Mouse (Mus musculus) megakaryocyte progenitor cell, adult 5-6 weeks (primary cell): ENCODE results near the gene Sppl3. TPM values are rescaled to one million over a fixed set of nuclear protein-coding genes. Genes with fewer than 3 reads are reported as not detected.

Source experiments
- ATAC-seq: replicated peaks from 2 replicates; pipeline ENCODE4 v1.8.0; 2016; ENCODE audit warnings: mild to moderate bottlenecking, moderate TSS enrichment, inconsistent platforms; ENCODE audit not compliant: poor library complexity
- total RNA-seq, 2 experiments: library from RNA; stranded (forward) in 1 of 2; stranded (reverse) in 1 of 2; fragments of 157-497, 149-512 nt in 1 of 2; fragments of 200-1000 nt in 1 of 2; gene quantifications; 2 replicates each; pipeline versions ENCODE4 v1.2.3 to v1.2.4; 2015 to 2017

The Sppl3 gene
- total RNA-seq, 2 experiments from 2014 or later: 28.6 to 40.2 TPM

- no peak for ATAC-seq
These were observed 21.7 kb downstream of the Sppl3 start for GRCm38 (mm10) chr5:115032620-115033019.

DNA sequence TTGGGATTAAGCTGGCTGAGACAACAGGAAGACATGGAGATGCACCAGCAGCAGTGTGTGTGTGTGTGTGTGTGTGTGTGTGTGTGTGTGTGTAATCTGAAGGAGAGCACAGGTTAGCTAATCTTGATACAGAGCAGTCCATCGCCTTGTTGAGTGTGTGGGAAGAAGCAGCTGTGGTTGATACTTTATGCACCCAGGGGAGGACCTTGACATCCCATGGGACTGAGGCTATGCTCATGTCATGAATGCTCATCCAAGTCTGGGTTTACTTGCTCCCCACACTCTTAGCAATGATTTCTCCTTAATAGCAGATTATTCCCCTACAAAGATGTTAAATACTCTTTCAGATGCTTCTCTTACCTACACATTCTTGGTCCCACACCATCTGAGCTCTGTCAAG is 24.3 kb downstream of the Sppl3 start:
- ATAC-seq: no peak

GRCm38 (mm10) chr5:115037099-115037498 is 26.2 kb downstream of the Sppl3 start:
- peak; percentile 71 for ATAC-seq

GRCm38 (mm10) chr5:115040756-115041155 is 29.8 kb downstream of the Sppl3 start:
- ATAC-seq: no peak

GRCm38 (mm10) chr5:115043626-115044025 is 32.7 kb downstream of the Sppl3 start:
- ATAC-seq: no peak

DNA sequence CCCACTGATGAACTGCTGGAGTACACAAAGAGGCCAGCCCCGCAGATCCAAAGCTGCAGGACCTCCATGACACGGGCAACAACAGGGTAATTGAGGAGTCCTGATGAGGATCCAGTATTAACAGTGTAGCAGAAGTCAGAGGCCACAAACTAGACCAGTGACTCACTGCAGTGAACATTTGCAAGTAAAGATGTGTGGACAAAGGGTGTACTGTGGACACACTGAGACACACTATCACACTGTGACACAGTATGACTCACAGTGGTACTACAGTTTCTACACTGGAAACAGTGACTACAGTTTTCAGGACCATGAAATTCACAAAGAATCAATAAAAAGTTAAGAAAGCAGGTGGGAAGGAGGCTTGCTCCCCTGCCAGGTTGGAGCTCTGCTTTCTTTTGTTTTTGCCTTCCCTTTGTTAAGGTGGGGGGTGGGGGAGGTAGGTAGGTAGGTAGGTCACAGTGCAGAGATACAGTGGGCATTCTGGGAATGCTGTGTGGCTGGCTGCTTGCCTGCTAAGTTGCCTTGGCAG is 34.3 kb downstream of the Sppl3 start:
- no peak for ATAC-seq

GRCm38 (mm10) chr5:115049692-115050091 is 38.8 kb downstream of the Sppl3 start:
- ATAC-seq: no peak

DNA sequence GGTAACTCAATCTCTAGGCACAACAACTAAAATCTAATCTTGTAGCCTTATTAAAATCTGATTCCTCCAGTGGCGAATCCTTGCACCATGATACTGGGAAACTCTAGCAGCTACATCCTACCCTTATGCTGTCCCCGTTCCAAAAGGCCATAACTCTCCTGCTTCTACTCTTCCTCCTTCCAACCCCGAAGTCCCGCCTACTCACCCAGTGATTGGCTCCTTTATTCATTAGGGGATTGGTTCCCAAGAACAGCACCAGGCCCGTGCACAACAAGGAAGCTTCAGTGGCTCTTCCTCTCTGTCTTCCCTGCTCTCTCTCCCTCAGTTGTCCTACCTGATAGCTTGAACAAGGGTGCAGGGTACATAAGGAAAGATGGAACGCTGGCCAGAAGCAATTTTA is 39.8 kb downstream of the Sppl3 start:
- ATAC-seq: no peak

GRCm38 (mm10) chr5:115052546-115052945 is 41.6 kb downstream of the Sppl3 start:
- ATAC-seq: no peak

DNA sequence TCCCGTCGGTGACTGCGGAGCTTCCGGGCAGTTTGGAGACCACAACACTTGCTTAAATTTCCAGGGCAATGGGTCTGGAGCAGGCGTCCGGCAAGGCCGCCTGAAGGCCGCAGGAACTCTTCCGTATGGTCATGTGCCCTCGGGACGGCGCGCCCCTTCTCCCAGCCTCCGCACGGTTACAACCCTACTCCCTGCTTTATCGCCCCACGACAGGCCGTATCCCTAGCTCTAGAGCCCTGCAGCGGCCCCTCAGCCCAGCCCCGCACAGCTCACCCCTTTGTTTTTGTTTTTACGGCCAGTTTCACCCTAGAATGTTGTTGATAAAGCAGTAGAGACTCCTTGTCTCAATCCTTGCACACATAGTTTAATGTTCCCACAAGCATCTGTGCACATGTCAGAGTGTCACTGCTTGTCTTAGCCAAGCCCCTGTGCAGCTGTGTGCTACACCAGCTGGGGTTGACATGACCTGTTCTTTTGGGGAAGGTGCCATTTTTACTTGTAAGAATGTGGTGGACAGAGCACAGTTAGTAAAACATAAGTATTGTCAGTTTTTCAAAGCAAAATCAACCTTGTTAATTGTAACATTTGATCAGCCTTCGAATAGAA is 43.0 kb downstream of the Sppl3 start:
- ATAC-seq: no peak

DNA sequence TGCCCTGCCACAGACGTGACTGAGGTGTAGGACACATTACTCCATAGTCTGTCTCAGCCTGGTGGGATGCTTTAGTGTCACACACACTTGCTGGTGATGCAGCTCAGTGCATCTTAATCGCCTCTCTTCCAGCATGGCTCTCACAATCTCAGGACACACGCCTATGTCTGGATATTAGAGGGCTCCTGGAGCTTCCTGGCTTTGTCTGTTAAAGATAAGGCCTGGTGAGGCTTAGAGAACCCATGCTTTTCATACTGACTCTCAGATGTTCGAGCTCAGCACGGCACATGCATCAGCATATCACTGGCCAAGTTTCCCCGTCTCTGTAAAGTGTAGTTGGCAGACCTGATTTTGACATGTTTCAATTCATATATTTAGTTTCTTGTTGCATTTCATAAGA is 44.5 kb downstream of the Sppl3 start:
- peak; percentile 63 for ATAC-seq

- peak; percentile 69 for ATAC-seq
These were observed 46.2 kb downstream of the Sppl3 start for GRCm38 (mm10) chr5:115057153-115057552.

- ATAC-seq: peak; percentile 58
These were observed 47.8 kb downstream of the Sppl3 start for GRCm38 (mm10) chr5:115058584-115059297.

DNA sequence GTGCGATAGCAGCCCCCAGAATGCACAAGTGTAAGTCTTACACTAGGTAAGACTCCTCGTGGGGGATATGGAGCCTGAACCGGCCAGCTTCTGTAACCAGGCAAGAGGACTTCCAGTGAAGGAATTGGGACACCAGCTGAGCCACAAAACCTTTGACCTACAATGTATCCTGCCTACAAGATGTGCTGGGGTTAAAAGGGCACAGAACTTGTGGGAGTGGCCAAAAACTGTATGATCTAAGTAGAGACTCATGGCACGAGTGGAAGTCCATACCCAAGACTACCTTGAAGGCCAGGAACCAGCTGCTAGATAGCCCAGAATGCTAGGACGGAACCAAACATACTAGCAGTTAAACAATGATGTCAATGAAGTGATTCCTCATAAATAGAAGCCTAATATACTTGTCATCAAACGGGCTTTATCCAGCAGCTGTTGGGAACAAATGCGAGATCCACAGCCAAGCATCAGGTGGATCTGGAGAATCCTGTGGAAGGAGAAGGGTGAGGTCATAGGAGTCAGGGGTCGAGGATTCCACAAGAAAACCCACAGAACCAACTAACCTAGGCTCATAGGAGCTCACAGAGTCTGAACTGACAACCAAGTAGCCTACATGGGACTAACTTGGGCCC is 49.2 kb downstream of the Sppl3 start:
- no peak for ATAC-seq

DNA sequence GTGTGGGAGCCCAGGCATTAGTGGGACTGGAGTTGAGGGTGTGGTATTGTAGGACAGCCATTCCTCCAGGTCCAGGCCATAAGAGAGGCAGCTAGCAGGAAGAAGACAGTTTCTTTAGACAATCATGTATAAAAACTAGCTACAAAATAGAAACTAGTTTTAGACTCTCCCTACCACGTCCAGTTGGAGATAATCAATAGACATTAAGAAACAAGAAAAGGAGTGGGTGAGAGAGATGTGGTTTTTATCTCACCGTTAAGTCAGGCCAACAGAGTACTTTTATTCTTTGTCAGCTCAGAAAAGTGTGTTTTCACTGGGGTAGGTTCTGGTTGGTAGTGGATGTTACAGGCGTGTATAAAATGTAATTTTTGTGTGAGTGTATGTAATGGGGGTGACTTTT is 50.0 kb downstream of the Sppl3 start:
- ATAC-seq: no peak

DNA sequence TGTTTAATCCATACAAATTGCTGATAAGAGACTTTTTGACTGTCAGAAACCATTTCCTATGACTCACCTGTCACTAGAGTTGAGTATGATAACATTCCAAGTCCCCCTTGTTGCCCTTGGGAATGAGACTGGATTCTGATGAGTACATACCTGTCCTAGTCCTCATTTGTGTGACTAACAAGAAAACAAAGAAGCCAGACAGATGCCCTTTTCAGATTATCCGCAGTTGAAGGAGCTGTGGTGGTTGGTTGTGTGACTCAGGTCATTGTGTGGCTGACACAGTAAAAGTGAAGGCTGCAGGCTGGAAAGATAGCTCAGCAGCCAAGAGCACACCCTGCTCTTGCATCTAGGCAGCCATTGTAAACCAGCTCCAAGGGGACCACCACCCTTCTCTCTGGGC is 51.6 kb downstream of the Sppl3 start:
- ATAC-seq: peak; percentile 27; the same call in 1 of the 2 replicates

GRCm38 (mm10) chr5:115063391-115063790 is 52.5 kb downstream of the Sppl3 start:
- no peak for ATAC-seq

DNA sequence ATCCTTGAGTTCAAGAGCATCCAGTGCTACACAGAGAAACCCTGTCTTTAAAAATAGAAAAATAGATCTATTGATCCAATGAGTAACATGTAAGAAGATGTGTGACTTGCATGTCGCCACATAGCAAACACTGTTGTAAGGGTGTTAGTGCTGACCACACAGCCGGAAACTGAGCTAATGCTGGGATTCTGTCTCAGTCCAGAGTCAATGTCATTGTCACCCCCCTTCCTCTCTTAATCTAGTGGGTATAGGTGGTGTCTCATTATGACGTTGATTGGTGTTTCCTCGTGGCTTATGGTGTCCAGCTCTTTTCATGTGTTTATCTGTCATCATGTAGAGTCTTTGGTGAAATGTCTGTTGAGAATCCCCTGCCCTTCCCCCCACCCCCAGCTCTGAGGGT is 55.3 kb downstream of the Sppl3 start:
- no peak for ATAC-seq

DNA sequence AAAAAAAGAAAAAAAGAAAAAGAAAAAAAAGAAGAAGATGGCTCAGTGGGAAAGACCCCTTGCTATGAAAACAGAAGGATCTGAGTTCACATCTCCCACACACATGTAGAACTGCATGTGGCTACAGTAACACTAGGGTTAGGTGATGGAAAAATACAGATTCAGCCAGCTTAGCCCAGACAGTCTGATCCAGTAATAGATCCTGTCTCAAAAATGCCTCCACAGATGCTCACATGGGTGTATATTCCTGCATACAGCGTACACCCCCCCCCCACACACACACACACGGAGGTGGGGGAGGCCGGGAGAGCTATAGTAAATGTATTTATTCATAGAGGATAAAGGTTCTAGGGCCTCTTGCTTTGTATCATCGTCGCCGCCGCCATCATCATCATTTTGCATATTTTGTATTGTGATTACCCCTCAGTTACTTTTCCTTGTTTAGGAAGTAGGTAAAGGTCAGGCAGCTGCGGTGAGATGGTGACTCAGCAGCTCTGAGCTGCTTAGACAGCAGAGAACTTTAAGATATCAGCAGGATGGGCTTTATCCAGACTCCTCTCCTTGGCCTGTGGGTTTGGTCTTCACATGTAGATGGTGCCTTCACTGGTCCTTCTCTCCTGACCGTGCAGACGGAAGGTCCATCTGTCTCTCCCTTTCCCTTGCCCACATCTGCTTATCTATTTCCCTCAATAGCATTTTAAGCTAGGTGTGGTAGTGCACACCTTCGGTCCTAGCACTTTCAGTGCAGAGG is 57.9 kb downstream of the Sppl3 start:
- peak; percentile 29 for ATAC-seq

DNA sequence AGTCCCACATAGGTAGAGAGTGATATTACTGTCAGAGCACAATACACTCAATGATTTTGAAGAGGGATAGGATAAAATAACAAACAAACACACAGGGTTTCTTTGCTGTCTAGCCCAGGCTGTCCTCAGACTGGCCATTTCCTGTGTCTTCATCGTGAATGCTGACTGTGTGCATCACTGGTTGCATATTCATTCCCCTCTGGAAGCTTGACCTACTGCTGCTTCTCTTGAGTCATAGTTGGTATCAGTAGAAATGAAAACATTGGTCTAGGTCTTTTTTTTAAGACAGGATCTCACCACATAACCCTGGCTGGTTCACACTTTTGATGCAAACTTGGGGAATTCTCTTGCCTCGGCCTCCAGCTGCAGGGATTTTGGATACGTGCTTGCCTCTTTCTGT is 58.7 kb downstream of the Sppl3 start:
- no peak for ATAC-seq

- ATAC-seq: no peak
These were observed 59.5 kb downstream of the Sppl3 start for GRCm38 (mm10) chr5:115070457-115070856.
